17 mouse cellular contexts compared by ENCODE assay signal in the genomic region with DNA sequence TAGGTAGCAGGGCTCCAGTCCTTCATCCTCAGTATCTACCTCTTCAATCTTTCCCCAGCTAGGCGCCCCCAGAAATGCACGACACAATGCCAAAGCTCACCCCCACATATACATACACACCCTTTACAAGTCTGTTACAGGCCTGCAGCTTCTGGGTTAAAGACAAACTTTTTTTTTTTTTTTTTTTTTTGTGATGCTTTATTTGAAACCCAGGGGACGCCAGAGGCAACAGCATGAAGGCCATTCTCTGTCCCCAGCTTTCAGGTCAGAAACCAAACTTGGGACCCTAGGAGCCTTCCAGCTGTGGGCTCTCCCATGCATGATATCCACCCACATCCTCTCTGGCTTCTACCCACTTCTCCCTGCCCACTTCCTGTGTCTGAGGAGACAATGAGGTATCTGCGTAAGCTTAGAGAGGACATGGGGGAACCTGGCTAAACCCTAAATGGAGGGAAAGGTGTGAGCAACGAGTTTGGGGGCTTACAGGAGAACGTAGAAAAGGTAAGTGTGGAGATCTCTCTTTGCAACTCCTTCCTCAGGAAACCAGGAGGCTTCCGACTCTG. TPM values are rescaled to one million over a fixed set of nuclear protein-coding genes. Genes with fewer than 3 reads are reported as not detected.
DNase-seq lines count a peak whose midpoint lies in the region; ATAC-seq and TF ChIP-seq lines count a peak whose summit lies in the region.
"Had no signal": no experiment of that assay in that cellular context is flagged by ENCODE, and none has a peak within 500 bp of the region (broad histone marks: within the 10 kb centered on the region; RNA-seq: fewer than 3 reads in every experiment).

No protein-coding gene starts in this region.

- no peaks in the 10 kb centered on the region for H3K27me3 ChIP-seq in intestine, embryonic 16.5 days (replicated peaks; ENCODE audit: control insufficient read depth, insufficient read depth, low read length)
- no peaks in the 10 kb centered on the region for H3K27me3 ChIP-seq in intestine, embryonic 15.5 days (replicated peaks)
- no peaks in the 10 kb centered on the region for H3K27me3 ChIP-seq in MEL (ENCODE audit: control insufficient read depth in 1 of 2, insufficient read depth in 2 of 2, low read length in 2 of 2)
- H3K27me3 ChIP-seq in forebrain, embryonic 15.5 days: no peaks in the 10 kb centered on the region
- H3K27me3 ChIP-seq in midbrain, embryonic 14.5 days (ENCODE audit: control insufficient read depth, insufficient read depth, low read length): no peaks in the 10 kb centered on the region
- H3K27me3 ChIP-seq: Patski had no signal

- H3K27ac ChIP-seq in intestine, embryonic 16.5 days (ENCODE audit: low read length): no peak overlapping the region
- no peak overlapping the region for H3K27ac ChIP-seq in intestine, embryonic 15.5 days
- H3K27ac ChIP-seq in MEL (ENCODE audit: control insufficient read depth, low read depth, low read length): no peak overlapping the region
- no peak overlapping the region for H3K27ac ChIP-seq in forebrain, embryonic 15.5 days (replicated peaks)
- no peak overlapping the region for H3K27ac ChIP-seq in midbrain, embryonic 14.5 days (replicated peaks; ENCODE audit: low read depth, low read length)
- H3K27ac ChIP-seq: heart, adult 2 months had no signal

- 0 out of 2 replicates have a peak, but pooled peaks cover 5% of the 10 kb centered on the region for H3K4me1 ChIP-seq in intestine, embryonic 16.5 days (ENCODE audit: control insufficient read depth, insufficient read depth, low read length)
- H3K4me1 ChIP-seq in intestine, embryonic 15.5 days (replicated peaks): no peaks in the 10 kb centered on the region
- H3K4me1 ChIP-seq in MEL (ENCODE audit: control insufficient read depth in 1 of 2, insufficient read depth in 2 of 2, low read length in 2 of 2): peaks cover 0 to 17% of the 10 kb centered on the region in 2 experiments; a peak in 2 of 4 replicates
- H3K4me1 ChIP-seq in forebrain, embryonic 15.5 days: peaks cover 4% of the 10 kb centered on the region; the same call in 1 of the 2 replicates
- no peaks in the 10 kb centered on the region for H3K4me1 ChIP-seq in midbrain, embryonic 14.5 days (ENCODE audit: control insufficient read depth, insufficient read depth, low read length)

- H3K79me2 ChIP-seq in MEL (ENCODE audit: control insufficient read depth, insufficient read depth, low read length, poor library complexity): no peaks in the 10 kb centered on the region

- H3K36me3 ChIP-seq in intestine, embryonic 16.5 days (ENCODE audit: control insufficient read depth, insufficient read depth, low read length): no peaks in the 10 kb centered on the region
- H3K36me3 ChIP-seq in intestine, embryonic 15.5 days: no peaks in the 10 kb centered on the region
- peaks cover 0 to 11% of the 10 kb centered on the region in 2 experiments; a peak in 2 of 4 replicates for H3K36me3 ChIP-seq in MEL (ENCODE audit: control insufficient read depth in 1 of 2, insufficient read depth in 2 of 2, low read length in 2 of 2)
- no peaks in the 10 kb centered on the region for H3K36me3 ChIP-seq in forebrain, embryonic 15.5 days
- H3K36me3 ChIP-seq in midbrain, embryonic 14.5 days (ENCODE audit: control insufficient read depth, insufficient read depth, low read length): no peaks in the 10 kb centered on the region

- no peak for TF ChIP-seq POLR2A in MEL (IDR thresholded peaks at IDR 0.05; ENCODE audit: control insufficient read depth in 1 of 2, insufficient read depth in 1 of 2, low read depth in 1 of 2, low read length in 2 of 2, poor library complexity in 1 of 2)

- H3K4me2 ChIP-seq in intestine, embryonic 16.5 days (ENCODE audit: low read depth, low read length): no peak overlapping the region
- no peak overlapping the region for H3K4me2 ChIP-seq in intestine, embryonic 15.5 days (replicated peaks)
- H3K4me2 ChIP-seq in forebrain, embryonic 15.5 days (replicated peaks): no peak overlapping the region
- no peak overlapping the region for H3K4me2 ChIP-seq in midbrain, embryonic 14.5 days (ENCODE audit: low read length)
- H3K4me2 ChIP-seq: midbrain, embryonic 11.5 days had no signal

- peak; percentile 32 to 45; a peak in 3 of 4 replicates for TF ChIP-seq EP300 in MEL (IDR thresholded peaks at IDR 0.05; ENCODE audit: low read depth in 1 of 2, low read length in 2 of 2)

- H3K4me3 ChIP-seq in intestine, embryonic 16.5 days (ENCODE audit: low read length): no peak overlapping the region
- H3K4me3 ChIP-seq in intestine, embryonic 15.5 days (replicated peaks): no peak overlapping the region
- H3K4me3 ChIP-seq in MEL (ENCODE audit: control insufficient read depth in 1 of 2, insufficient read depth in 1 of 2, low read depth in 2 of 2, low read length in 2 of 2): no peak overlapping the region
- H3K4me3 ChIP-seq in forebrain, embryonic 15.5 days: no peak overlapping the region
- H3K4me3 ChIP-seq in midbrain, embryonic 14.5 days (replicated peaks; ENCODE audit: low read depth, low read length): no peak overlapping the region
- H3K4me3 ChIP-seq: heart, adult 2 months had no signal

- TF ChIP-seq CTCF in MEL (IDR thresholded peaks at IDR 0.05 in 2 of 3, conservative IDR thresholded peaks at IDR 0.05 in 1 of 3; ENCODE audit: control insufficient read depth in 1 of 3, insufficient read depth in 1 of 3, low read depth in 2 of 3, low read length in 3 of 3, poor library complexity in 1 of 3, severe bottlenecking in 1 of 3): no peak

- H3K9ac ChIP-seq in intestine, embryonic 16.5 days (ENCODE audit: low read depth, low read length): peak overlapping the region; percentile 31; the same call in 1 of the 2 replicates
- H3K9ac ChIP-seq in intestine, embryonic 15.5 days: no peak overlapping the region
- H3K9ac ChIP-seq in MEL (ENCODE audit: control insufficient read depth, low read depth, low read length, poor library complexity, severe bottlenecking): no peak overlapping the region
- H3K9ac ChIP-seq in forebrain, embryonic 15.5 days (replicated peaks): no peak overlapping the region
- H3K9ac ChIP-seq in midbrain, embryonic 14.5 days (replicated peaks; ENCODE audit: low read length): no peak overlapping the region

- no peaks in the 10 kb centered on the region for H3K9me3 ChIP-seq in intestine, embryonic 16.5 days (ENCODE audit: control insufficient read depth, low read length)
- no peaks in the 10 kb centered on the region for H3K9me3 ChIP-seq in intestine, embryonic 15.5 days
- no peaks in the 10 kb centered on the region for H3K9me3 ChIP-seq in MEL (replicated peaks; ENCODE audit: insufficient read depth, low read length)
- no peaks in the 10 kb centered on the region for H3K9me3 ChIP-seq in forebrain, embryonic 15.5 days
- no peaks in the 10 kb centered on the region for H3K9me3 ChIP-seq in midbrain, embryonic 14.5 days (ENCODE audit: control insufficient read depth, low read length)

- TF ChIP-seq RAD21 in MEL (IDR thresholded peaks at IDR 0.05; ENCODE audit: low read depth, low read length): no peak

- DNase-seq in MEL (ENCODE audit: low read depth, low spot score): peak; percentile 50
- DNase-seq in thymus, postnatal 36 days: peak; percentile 67 to 71
- DNase-seq in layer of hippocampus, postnatal 14 days (ENCODE audit: low spot score in 2 of 2): no peak
- no peak for DNase-seq in midbrain, embryonic 14.5 days
- DNase-seq: cerebellum, adult 8-10 months; heart, adult 2 months; heart, postnatal 36 days; layer of hippocampus, adult 9-11 months; liver had no signal

- WGBS in intestine, embryonic 16.5 days: 65% methylated on average over 7 of the region's 7 CpGs
- 77% methylated on average over 7 of the region's 7 CpGs for WGBS in intestine, embryonic 15.5 days
- 66% methylated on average over 7 of the region's 7 CpGs for whole genome bisulfite sequencing in forebrain, embryonic 15.5 days
- 77% methylated on average over 7 of the region's 7 CpGs for WGBS in midbrain, embryonic 14.5 days

- no peak for ATAC-seq in intestine, embryonic 16.5 days
- no peak for ATAC-seq in intestine, embryonic 15.5 days
- ATAC-seq in megakaryocyte progenitor cell, adult 5-6 weeks (replicated peaks; ENCODE audit: poor library complexity): peak; percentile 38
- ATAC-seq in forebrain, embryonic 15.5 days (replicated peaks): no peak
- ATAC-seq in midbrain, embryonic 14.5 days (ENCODE audit: low FRiP score, low TSS enrichment): no peak
- ATAC-seq: Patski had no signal

RNA-seq across cellular contexts. Expression of gene Sit1, which starts 1.6 kb away (rescaled TPM):
- not detected in 2 replicates for polyA plus RNA-seq in intestine, embryonic 16.5 days (2015; fragmentation: Nextera tagmentation; extraction: Ambion mirVana)
- polyA plus RNA-seq in intestine, embryonic 15.5 days (2015; fragmentation: Nextera tagmentation; extraction: Ambion mirVana): not detected in 2 replicates
- 0.08 TPM in 1 of 2 replicates, not detected in the other for total RNA-seq in MEL (2012; rRNA removed)
- polyA plus RNA-seq in MEL (2012; ENCODE audit: insufficient read depth in 1 of 2, insufficient read length in 2 of 2, low read depth in 1 of 2, low replicate concordance in 2 of 2, missing spikeins in 1 of 2): under 1 TPM in 1 of 2 experiments, not detected in 1; 0.06 TPM
- total RNA-seq in megakaryocyte progenitor cell, adult 5-6 weeks (2015): not detected in 2 replicates
- not detected in 2 replicates for total RNA-seq in megakaryocyte progenitor cell, adult 5-6 weeks (2017)
- not detected in 2 replicates for polyA plus RNA-seq in forebrain, embryonic 15.5 days (2015; fragmentation: Nextera tagmentation; extraction: Ambion mirVana)
- total RNA-seq in layer of hippocampus, postnatal 14 days (2021): not detected
- polyA plus RNA-seq in midbrain, embryonic 14.5 days (2014; fragmentation: Nextera tagmentation; extraction: Ambion mirVana): not detected in 2 replicates
- total RNA-seq: heart, postnatal 36 days; left cerebral cortex, postnatal 14 days had no signal
- polyA plus RNA-seq: C2C12; heart, adult 2 months; midbrain, embryonic 11.5 days; Patski had no signal

RNA-seq across cellular contexts. Expression of gene Ccdc107, which starts 10.7 kb away (rescaled TPM):
- polyA plus RNA-seq in intestine, embryonic 16.5 days (2015; fragmentation: Nextera tagmentation; extraction: Ambion mirVana): 96.7 and 102 TPM in 2 replicates
- polyA plus RNA-seq in intestine, embryonic 15.5 days (2015; fragmentation: Nextera tagmentation; extraction: Ambion mirVana): 98.8 and 102 TPM in 2 replicates
- 32.9 and 44.3 TPM in 2 replicates for total RNA-seq in MEL (2012; rRNA removed)
- polyA plus RNA-seq in MEL (2012; ENCODE audit: insufficient read depth in 1 of 2, insufficient read length in 2 of 2, low read depth in 1 of 2, low replicate concordance in 2 of 2, missing spikeins in 1 of 2): 10 to 100 TPM in 1 of 2 experiments, not detected in 1; 56.7 TPM
- total RNA-seq in megakaryocyte progenitor cell, adult 5-6 weeks (2015): 34.5 and 43.0 TPM in 2 replicates
- 49.6 and 53.9 TPM in 2 replicates for total RNA-seq in megakaryocyte progenitor cell, adult 5-6 weeks (2017)
- polyA plus RNA-seq in forebrain, embryonic 15.5 days (2015; fragmentation: Nextera tagmentation; extraction: Ambion mirVana): 61.0 and 61.8 TPM in 2 replicates
- 10 to 100 TPM; 26.0 to 28.3 TPM for total RNA-seq in layer of hippocampus, postnatal 14 days (2021)
- polyA plus RNA-seq in midbrain, embryonic 14.5 days (2014; fragmentation: Nextera tagmentation; extraction: Ambion mirVana): 68.1 and 80.6 TPM in 2 replicates

RNA-seq across cellular contexts. Expression of gene Arhgef39, which starts 17.5 kb away (rescaled TPM):
- 40.9 and 49.7 TPM in 2 replicates for polyA plus RNA-seq in intestine, embryonic 16.5 days (2015; fragmentation: Nextera tagmentation; extraction: Ambion mirVana)
- 45.2 and 48.6 TPM in 2 replicates for polyA plus RNA-seq in intestine, embryonic 15.5 days (2015; fragmentation: Nextera tagmentation; extraction: Ambion mirVana)
- total RNA-seq in MEL (2012; rRNA removed): 26.3 and 26.5 TPM in 2 replicates
- polyA plus RNA-seq in MEL (2012; ENCODE audit: insufficient read depth in 1 of 2, insufficient read length in 2 of 2, low read depth in 1 of 2, low replicate concordance in 2 of 2, missing spikeins in 1 of 2): 10 to 100 TPM in 1 of 2 experiments, not detected in 1; 56.7 TPM
- 44.2 and 55.1 TPM in 2 replicates for total RNA-seq in megakaryocyte progenitor cell, adult 5-6 weeks (2015)
- 47.5 and 65.0 TPM in 2 replicates for total RNA-seq in megakaryocyte progenitor cell, adult 5-6 weeks (2017)
- 17.5 and 25.3 TPM in 2 replicates for polyA plus RNA-seq in forebrain, embryonic 15.5 days (2015; fragmentation: Nextera tagmentation; extraction: Ambion mirVana)
- 1 to 10 TPM in 1 of 2 experiments, under 1 TPM in 1; 0.74 to 1.2 TPM for total RNA-seq in layer of hippocampus, postnatal 14 days (2021)
- polyA plus RNA-seq in midbrain, embryonic 14.5 days (2014; fragmentation: Nextera tagmentation; extraction: Ambion mirVana): 5.0 and 6.0 TPM in 2 replicates

RNA-seq across cellular contexts. Expression of gene Car9, which starts 24.8 kb away (rescaled TPM):
- 25.0 and 25.2 TPM in 2 replicates for polyA plus RNA-seq in intestine, embryonic 16.5 days (2015; fragmentation: Nextera tagmentation; extraction: Ambion mirVana)
- 18.0 and 30.0 TPM in 2 replicates for polyA plus RNA-seq in intestine, embryonic 15.5 days (2015; fragmentation: Nextera tagmentation; extraction: Ambion mirVana)
- 0.77 and 1.2 TPM in 2 replicates for total RNA-seq in MEL (2012; rRNA removed)
- 1 to 10 TPM in 1 of 2 experiments, not detected in 1; 3.3 TPM for polyA plus RNA-seq in MEL (2012; ENCODE audit: insufficient read depth in 1 of 2, insufficient read length in 2 of 2, low read depth in 1 of 2, low replicate concordance in 2 of 2, missing spikeins in 1 of 2)
- 10.4 and 15.0 TPM in 2 replicates for total RNA-seq in megakaryocyte progenitor cell, adult 5-6 weeks (2015)
- total RNA-seq in megakaryocyte progenitor cell, adult 5-6 weeks (2017): 4.0 and 10.5 TPM in 2 replicates
- polyA plus RNA-seq in forebrain, embryonic 15.5 days (2015; fragmentation: Nextera tagmentation; extraction: Ambion mirVana): 0.19 and 0.41 TPM in 2 replicates
- total RNA-seq in layer of hippocampus, postnatal 14 days (2021): not detected
- 0.30 TPM in 1 of 2 replicates, not detected in the other for polyA plus RNA-seq in midbrain, embryonic 14.5 days (2014; fragmentation: Nextera tagmentation; extraction: Ambion mirVana)
- polyA plus RNA-seq: Patski had no signal

RNA-seq across cellular contexts. Expression of gene Cd72, which starts 27.5 kb away (rescaled TPM):
- 2.5 and 2.6 TPM in 2 replicates for polyA plus RNA-seq in intestine, embryonic 16.5 days (2015; fragmentation: Nextera tagmentation; extraction: Ambion mirVana)
- 2.7 and 2.9 TPM in 2 replicates for polyA plus RNA-seq in intestine, embryonic 15.5 days (2015; fragmentation: Nextera tagmentation; extraction: Ambion mirVana)
- 0.52 and 1.3 TPM in 2 replicates for total RNA-seq in MEL (2012; rRNA removed)
- polyA plus RNA-seq in MEL (2012; ENCODE audit: insufficient read depth in 1 of 2, insufficient read length in 2 of 2, low read depth in 1 of 2, low replicate concordance in 2 of 2, missing spikeins in 1 of 2): 1 to 10 TPM in 1 of 2 experiments, not detected in 1; 2.4 TPM
- total RNA-seq in megakaryocyte progenitor cell, adult 5-6 weeks (2015): 2.2 and 6.3 TPM in 2 replicates
- total RNA-seq in megakaryocyte progenitor cell, adult 5-6 weeks (2017): 8.2 and 8.7 TPM in 2 replicates
- polyA plus RNA-seq in forebrain, embryonic 15.5 days (2015; fragmentation: Nextera tagmentation; extraction: Ambion mirVana): 4.3 TPM in 2 replicates
- total RNA-seq in layer of hippocampus, postnatal 14 days (2021): not detected
- polyA plus RNA-seq in midbrain, embryonic 14.5 days (2014; fragmentation: Nextera tagmentation; extraction: Ambion mirVana): 7.9 and 12.9 TPM in 2 replicates

Comparison
In these comparisons a context has a peak if more than half of its experiments do, and no peak if none do; other contexts are left out.
1. DNase-seq: peak in MEL (single experiment) and thymus, postnatal 36 days (2 of 2); none in layer of hippocampus, postnatal 14 days (0 of 2) and midbrain, embryonic 14.5 days (single experiment).